Mouse (Mus musculus) kidney, adult 2 months (tissue): ENCODE results near the gene Il1a.

ENCODE experiments used
- CTCF ChIP-seq: fragments of 200-500 bp; conservative IDR thresholded peaks from 2 replicates; pipeline ENCODE4 v1.5.1; 2011; ENCODE audit warnings: low read depth, mild to moderate bottlenecking, control low read depth, low read length, moderate library complexity, mixed read lengths; ENCODE audit not compliant: insufficient read depth, insufficient read length
- POLR2A ChIP-seq: fragments of 200-500 bp; IDR thresholded peaks from one replicate; pipeline ENCODE4 v1.6.1; 2011; ENCODE audit warnings: low read depth, low read length, control low read depth

DNA sequence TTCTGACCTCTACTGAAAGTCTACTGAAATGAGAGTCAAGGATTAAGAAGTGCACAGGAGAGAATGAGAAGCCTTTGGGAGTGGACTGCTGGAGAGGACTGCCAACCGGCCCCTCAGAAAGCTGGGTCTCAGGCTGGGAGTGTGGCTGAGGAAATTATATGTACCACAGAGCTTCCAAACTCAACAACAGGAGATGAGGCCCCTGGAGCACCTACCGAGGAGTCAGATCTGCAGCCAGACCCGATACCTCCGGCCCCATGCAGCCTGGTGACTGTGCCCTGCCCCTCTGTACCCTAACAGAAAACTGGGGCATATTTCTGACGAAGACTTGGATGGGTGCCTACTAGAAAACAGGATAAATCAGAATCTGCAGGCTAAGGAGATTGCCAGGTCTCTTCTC, 35.9 kb downstream of the Il1a start:
- TF ChIP-seq CTCF (no peak), POLR2A (no peak)
